Mouse (Mus musculus) heart, postnatal 0 days (tissue): ENCODE results near the gene Cd59a.

Source experiments
- CTCF ChIP-seq: IDR thresholded peaks from 2 replicates; pipeline ENCODE4 v1.5.1; 2016; ENCODE audit warnings: antibody characterized with exemption, control low read depth, low read depth
- EP300 ChIP-seq: IDR thresholded peaks from 2 replicates; pipeline ENCODE4 v1.6.1; 2016; ENCODE audit warnings: antibody characterized with exemption, low read depth

DNA sequence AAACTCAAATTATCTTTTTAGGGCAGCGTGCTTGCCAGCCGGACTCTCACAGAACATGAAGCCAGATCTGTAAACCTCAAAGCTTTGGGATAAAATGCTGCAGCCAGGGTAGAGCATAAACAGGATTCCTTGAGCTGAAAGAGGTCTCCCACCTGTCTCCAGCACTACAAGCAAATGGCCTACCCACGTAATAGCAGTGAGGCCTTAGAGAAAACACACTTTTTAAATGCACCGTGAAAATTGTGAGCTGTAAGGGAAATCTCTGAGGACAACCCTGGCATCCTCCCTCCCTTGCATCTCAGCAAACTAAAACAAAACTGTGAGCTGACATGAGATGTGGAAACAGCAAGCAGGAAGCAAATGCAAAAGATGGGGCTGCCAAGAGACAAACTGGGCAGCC, 62.2 kb downstream of the Cd59a start:
- TF ChIP-seq CTCF (no peak), EP300 (no peak)
